Comparison of ENCODE assay signal across 31 mouse cellular contexts in genomic region chr7:114070458-114070840, GRCm38 (mm10). TPM values are rescaled to one million over a fixed set of nuclear protein-coding genes. Genes with fewer than 3 reads are reported as not detected.
DNase-seq lines count a peak whose midpoint lies in the region; ATAC-seq and TF ChIP-seq lines count a peak whose summit lies in the region.
"Had no signal": no experiment of that assay in that cellular context is flagged by ENCODE, and none has a peak within 500 bp of the region (broad histone marks: within the 10 kb centered on the region; RNA-seq: fewer than 3 reads in every experiment).

No protein-coding gene starts in this region.

- no peak overlapping the region for H3K4me3 ChIP-seq in C2C12 (ENCODE audit: insufficient read depth, poor library complexity, severe bottlenecking)
- no peak overlapping the region for H3K4me3 ChIP-seq in embryonic fibroblast, embryonic 13.5 days (ENCODE audit: insufficient read depth, low read length)
- H3K4me3 ChIP-seq in liver, embryonic 11.5 days (ENCODE audit: low read depth, low read length), result no peak overlapping the region
- H3K4me3 ChIP-seq: embryonic facial prominence, embryonic 12.5 days; forebrain, embryonic 10.5 days; forebrain, embryonic 15.5 days; gastrocnemius, adult 2 months; kidney, embryonic 15.5 days; liver, embryonic 15.5 days; neural tube, embryonic 15.5 days; stomach, embryonic 15.5 days had no signal

- no peaks in the 10 kb centered on the region for H3K27me3 ChIP-seq in C2C12 (ENCODE audit: control insufficient read depth, insufficient read depth, insufficient read length)
- no peaks in the 10 kb centered on the region for H3K27me3 ChIP-seq in liver, embryonic 11.5 days (replicated peaks; ENCODE audit: control insufficient read depth, insufficient read depth, low read length)
- H3K27me3 ChIP-seq: embryonic facial prominence, embryonic 12.5 days; forebrain, embryonic 15.5 days; kidney, embryonic 15.5 days; liver, embryonic 15.5 days; neural tube, embryonic 15.5 days; stomach, embryonic 15.5 days had no signal

- no peaks in the 10 kb centered on the region for H3K36me3 ChIP-seq in C2C12 (ENCODE audit: control insufficient read depth, insufficient read depth)
- no peaks in the 10 kb centered on the region for H3K36me3 ChIP-seq in liver, embryonic 11.5 days (ENCODE audit: control insufficient read depth, insufficient read depth, low read length)
- H3K36me3 ChIP-seq: embryonic facial prominence, embryonic 12.5 days; forebrain, embryonic 10.5 days; forebrain, embryonic 15.5 days; kidney, embryonic 15.5 days; liver, embryonic 15.5 days; neural tube, embryonic 15.5 days; stomach, embryonic 15.5 days had no signal

- peaks cover 99% of the 10 kb centered on the region for H3K79me2 ChIP-seq in C2C12 (ENCODE audit: control insufficient read depth, insufficient read depth)

- no peak overlapping the region for H3K4me2 ChIP-seq in liver, embryonic 11.5 days
- H3K4me2 ChIP-seq: embryonic facial prominence, embryonic 12.5 days; forebrain, embryonic 15.5 days; heart, embryonic 11.5 days; hindbrain, embryonic 14.5 days; kidney, embryonic 15.5 days; liver, embryonic 15.5 days; lung, embryonic 14.5 days; neural tube, embryonic 15.5 days; stomach, embryonic 15.5 days had no signal

- WGBS in liver, embryonic 11.5 days, result 77% methylated on average over 3 of the region's 3 CpGs

- intact Hi-C loops in heart, postnatal 36 days (cut with DNase I), result no loop called here

- ATAC-seq in liver, embryonic 11.5 days (replicated peaks; ENCODE audit: low FRiP score), result no peak
- ATAC-seq: forebrain, embryonic 15.5 days had no signal

- DNase-seq in adrenal gland, adult (ENCODE audit: inconsistent age in 2 of 2, low spot score in 1 of 2), result peak; percentile 82 to 86
- DNase-seq in adrenal gland, postnatal 4 days (ENCODE audit: low spot score in 2 of 2), result no peak
- peak; percentile 59 for DNase-seq in adrenal gland, adult 8-10 months
- DNase-seq in heart, postnatal 36 days, result no peak
- no peak for DNase-seq in liver, embryonic 11.5 days (ENCODE audit: low spot score)
- no peak for DNase-seq in spleen, adult 12 weeks (ENCODE audit: low spot score)
- DNase-seq: cerebellum, adult 11-12 months; cerebellum, adult 9-11 months; embryo, embryonic 11 days; gastrocnemius, adult 2 months; gastrocnemius, postnatal 36 days; heart, adult 18-20 months; heart, postnatal 4 days; kidney, adult 11 months; kidney, postnatal 25 days; liver; lung, embryonic 14.5 days; lung, postnatal 14 days; midbrain, embryonic 14.5 days; right cerebral cortex, postnatal 25 days had no signal

- TF ChIP-seq POLR2A in embryonic fibroblast, embryonic 13.5 days (IDR thresholded peaks at IDR 0.05; ENCODE audit: low read depth, low read length), result no peak

- peak overlapping the region; percentile 9; the same call in 1 of the 2 replicates for H3K27ac ChIP-seq in embryonic fibroblast, embryonic 13.5 days (ENCODE audit: insufficient read depth, low read length)
- H3K27ac ChIP-seq in liver, embryonic 11.5 days (ENCODE audit: low read depth, low read length), result no peak overlapping the region
- H3K27ac ChIP-seq: embryonic facial prominence, embryonic 12.5 days; forebrain, embryonic 10.5 days; forebrain, embryonic 15.5 days; gastrocnemius, adult 2 months; hindbrain, embryonic 14.5 days; liver, embryonic 15.5 days; neural tube, embryonic 15.5 days; stomach, embryonic 15.5 days had no signal

- peaks cover 70% of the 10 kb centered on the region for H3K79me3 ChIP-seq in C2C12 (ENCODE audit: low read depth)

- peaks cover 24% of the 10 kb centered on the region for H3K4me1 ChIP-seq in embryonic fibroblast, embryonic 13.5 days (ENCODE audit: control insufficient read depth, insufficient read depth, low read length)
- peaks cover 25% of the 10 kb centered on the region for H3K4me1 ChIP-seq in liver, embryonic 11.5 days (replicated peaks; ENCODE audit: control insufficient read depth, insufficient read depth, low read length)

- no peak overlapping the region for H3ac ChIP-seq in C2C12 (ENCODE audit: control insufficient read depth, insufficient read length, low read depth)

- no peak overlapping the region for H3K9ac ChIP-seq in liver, embryonic 11.5 days (ENCODE audit: low read depth, low read length)
- H3K9ac ChIP-seq: embryonic facial prominence, embryonic 12.5 days; forebrain, embryonic 15.5 days; hindbrain, embryonic 14.5 days; kidney, embryonic 15.5 days; liver, embryonic 15.5 days; lung, embryonic 14.5 days; neural tube, embryonic 15.5 days; stomach, embryonic 15.5 days had no signal

- H3K9me3 ChIP-seq in liver, embryonic 11.5 days (ENCODE audit: control insufficient read depth, low read length), result no peaks in the 10 kb centered on the region
- H3K9me3 ChIP-seq: embryonic facial prominence, embryonic 12.5 days; forebrain, embryonic 10.5 days; forebrain, embryonic 15.5 days; kidney, embryonic 15.5 days; liver, embryonic 15.5 days; neural tube, embryonic 15.5 days; stomach, embryonic 15.5 days had no signal

- no peak for TF ChIP-seq CTCF in C2C12 (IDR thresholded peaks at IDR 0.05; ENCODE audit: control insufficient read depth, insufficient read depth, insufficient read length)
- TF ChIP-seq CTCF in embryonic fibroblast, embryonic 13.5 days (IDR thresholded peaks at IDR 0.05; ENCODE audit: borderline replicate concordance, insufficient read depth, low read length), result no peak

TF ChIP-seq in C2C12, 6 proteins besides CTCF, POLR2A, EP300 and RAD21:
- peak; percentile 15 for TF ChIP-seq MAX (IDR thresholded peaks at IDR 0.05)
- peak; percentile 3 for TF ChIP-seq MYOD1 (IDR thresholded peaks at IDR 0.05; ENCODE audit: control insufficient read depth, insufficient read length, low read depth)
- no peak for TF ChIP-seq USF1 (IDR thresholded peaks at IDR 0.05; ENCODE audit: low read depth)
TF ChIP-seq in C2C12: peak in this region for 2.

RNA-seq across cellular contexts. Expression of gene Rras2, which starts 47.1 kb away (rescaled TPM):
- total RNA-seq in adrenal gland, postnatal 4 days (2021), result 10 to 100 TPM; 33.5 to 34.8 TPM
- 55.3 TPM for polyA plus RNA-seq in C2C12 (2012; fragmentation: generic; extraction: Trizol)
- total RNA-seq in adrenal gland, adult 8-10 months (2022), result 10 to 100 TPM; 18.2 to 35.7 (median 28.5) TPM
- polyA plus RNA-seq in embryonic fibroblast, embryonic 13.5 days (2011; ENCODE audit: insufficient read length, low read depth, missing spikeins), result 56.6 and 84.6 TPM in 2 replicates
- total RNA-seq in heart, postnatal 36 days (2021), result 10 to 100 TPM; 48.5 to 51.6 TPM
- 20.1 and 20.4 TPM in 2 replicates for polyA plus RNA-seq in liver, embryonic 11.5 days (2014; fragmentation: Nextera tagmentation; extraction: Ambion mirVana)

Comparison
In these comparisons a context has a peak if more than half of its experiments do, and no peak if none do; other contexts are left out.
1. DNase-seq: peak in adrenal gland, adult (2 of 2) and adrenal gland, adult 8-10 months (single experiment); none in adrenal gland, postnatal 4 days (0 of 2), heart, postnatal 36 days (0 of 2), liver, embryonic 11.5 days (single experiment) and spleen, adult 12 weeks (single experiment).